Mouse (Mus musculus) testis, postnatal 14 days (tissue): Measurements from ENCODE around the gene Jph4.

ENCODE experiments used
- DNase-seq: peaks from one replicate; pipeline ENCODE4 v3.0.0; 2021; ENCODE audit warnings: low spot score

Jph4 gene

GRCm38 (mm10) chr14:55064481-55065370 is 52.0 kb downstream of the Jph4 start:
- no peak for DNase-seq

GRCm38 (mm10) chr14:55063581-55064381 is 53.0 kb downstream of the Jph4 start:
- no peak for DNase-seq

GRCm38 (mm10) chr14:55063117-55063516 is 53.6 kb downstream of the Jph4 start:
- DNase-seq = no peak

DNA sequence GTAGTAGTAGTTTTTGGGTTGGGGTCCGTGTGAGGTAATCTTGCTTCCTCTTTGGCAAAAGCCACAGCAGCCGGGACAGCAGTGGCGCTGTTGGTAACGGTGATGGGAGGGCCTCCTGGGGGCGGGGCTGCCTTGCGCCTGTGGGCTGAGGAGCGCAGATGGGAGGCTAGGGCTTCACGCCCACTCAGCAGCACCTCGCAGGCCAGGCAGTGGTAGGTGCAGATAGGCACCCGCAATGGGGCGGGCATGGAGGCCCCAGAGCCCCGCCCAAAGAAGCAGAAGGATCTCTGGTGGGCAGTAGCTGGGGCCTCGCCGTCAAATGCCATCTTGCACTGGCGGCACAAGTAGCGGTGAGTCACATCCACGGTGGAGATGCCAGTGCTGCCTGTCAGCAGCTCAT is 54.1 kb downstream of the Jph4 start:
- no peak for DNase-seq

GRCm38 (mm10) chr14:55061845-55062244 is 54.9 kb downstream of the Jph4 start:
- DNase-seq = no peak

- DNase-seq = no peak
Observed at GRCm38 (mm10) chr14:55059931-55060330, 56.8 kb downstream of the Jph4 start.

GRCm38 (mm10) chr14:55059009-55059408 is 57.7 kb downstream of the Jph4 start:
- no peak for DNase-seq
